Mouse (Mus musculus): Measurements from ENCODE around the gene Tmem26.
"Not testable (repeated sequence)": the region's sequence is repeated elsewhere in the genome, so short reads cannot be mapped to it uniquely, and the experiment has no call there.

The Tmem26 gene

GRCm38 (mm10) chr10:68723568-68724360, at the start of gene Tmem26:
Tmem26 (plus strand) TSS chr10:68723646.
- DNase-seq (ENCODE audit: extremely low read depth, low read depth, low spot score), result no peak

GRCm38 (mm10) chr10:68678678-68679077, 44.8 kb upstream of the Tmem26 start:
- DNase-seq (ENCODE audit: extremely low read depth, low read depth, low spot score), result no peak

- no peak for DNase-seq (ENCODE audit: extremely low read depth, low read depth, low spot score)
Measured at GRCm38 (mm10) chr10:68681233-68681632, 42.2 kb upstream of the Tmem26 start.

GRCm38 (mm10) chr10:68685510-68685909, 37.9 kb upstream of the Tmem26 start:
- DNase-seq (ENCODE audit: extremely low read depth, low read depth, low spot score), result no peak

- no peak for DNase-seq (ENCODE audit: extremely low read depth, low read depth, low spot score)
Measured at GRCm38 (mm10) chr10:68691116-68691515, 32.3 kb upstream of the Tmem26 start.

- no peak for DNase-seq (ENCODE audit: extremely low read depth, low read depth, low spot score)
Measured at GRCm38 (mm10) chr10:68692401-68692800, 31.0 kb upstream of the Tmem26 start.

- no peak for DNase-seq (ENCODE audit: extremely low read depth, low read depth, low spot score)
Measured at GRCm38 (mm10) chr10:68695760-68696336, 27.6 kb upstream of the Tmem26 start.

- no peak for DNase-seq (ENCODE audit: extremely low read depth, low read depth, low spot score)
Measured at GRCm38 (mm10) chr10:68704268-68704667, 19.2 kb upstream of the Tmem26 start.

GRCm38 (mm10) chr10:68705471-68706036, 17.9 kb upstream of the Tmem26 start:
- DNase-seq (ENCODE audit: extremely low read depth, low read depth, low spot score), result no peak

GRCm38 (mm10) chr10:68707014-68707852, 16.2 kb upstream of the Tmem26 start:
- no peak for DNase-seq (ENCODE audit: extremely low read depth, low read depth, low spot score)

- DNase-seq (ENCODE audit: extremely low read depth, low read depth, low spot score), result no peak
Measured at GRCm38 (mm10) chr10:68712926-68713325, 10.5 kb upstream of the Tmem26 start.

- DNase-seq (ENCODE audit: extremely low read depth, low read depth, low spot score), result no peak
Measured at GRCm38 (mm10) chr10:68714302-68714701, 9.1 kb upstream of the Tmem26 start.

- no peak for DNase-seq (ENCODE audit: extremely low read depth, low read depth, low spot score)
Measured at GRCm38 (mm10) chr10:68715396-68715795, 8.1 kb upstream of the Tmem26 start.

GRCm38 (mm10) chr10:68718375-68718774, 5.1 kb upstream of the Tmem26 start:
- DNase-seq (ENCODE audit: extremely low read depth, low read depth, low spot score), result no peak

- DNase-seq (ENCODE audit: extremely low read depth, low read depth, low spot score), result no peak
Measured at GRCm38 (mm10) chr10:68720887-68721400, 2.5 kb upstream of the Tmem26 start.

- DNase-seq (ENCODE audit: extremely low read depth, low read depth, low spot score), result no peak
Measured at GRCm38 (mm10) chr10:68723015-68723414, 431 bp upstream of the Tmem26 start.

- DNase-seq (ENCODE audit: extremely low read depth, low read depth, low spot score), result no peak
Measured at GRCm38 (mm10) chr10:68724361-68724720, 895 bp downstream of the Tmem26 start.

- DNase-seq (ENCODE audit: extremely low read depth, low read depth, low spot score), result no peak
Measured at GRCm38 (mm10) chr10:68727464-68727863, 4.0 kb downstream of the Tmem26 start.

- DNase-seq (ENCODE audit: extremely low read depth, low read depth, low spot score), result no peak
Measured at GRCm38 (mm10) chr10:68735621-68736020, 12.2 kb downstream of the Tmem26 start.

- DNase-seq (ENCODE audit: extremely low read depth, low read depth, low spot score), result no peak
Measured at GRCm38 (mm10) chr10:68737391-68737790, 13.9 kb downstream of the Tmem26 start.

- DNase-seq (ENCODE audit: extremely low read depth, low read depth, low spot score), result not testable (repeated sequence)
Measured at GRCm38 (mm10) chr10:68738981-68739380, 15.5 kb downstream of the Tmem26 start.

All from fat pad, adult 2 months (tissue).